Mouse (Mus musculus) spleen, adult 2 months (tissue): ENCODE data around the gene Gm20458. TPM values are rescaled to one million over a fixed set of nuclear protein-coding genes. Genes with fewer than 3 reads are reported as not detected.
A peak's percentile ranks its signal among the peaks of the same experiment; 100 is the strongest.

Experiments
- DNase-seq, 2 experiments: peaks; one replicate each; pipeline versions ENCODE4 v3.0.0 to v3.0.0-alpha.2; 2012 to 2021; ENCODE audit warnings: low spot score in 2 of 2, low read depth in 1 of 2
- H3K27ac ChIP-seq: fragments of 200-500 bp; 2 replicates; pipeline ENCODE4 v1.5.1; 2012; ENCODE audit warnings: low read length, inconsistent platforms; ENCODE audit not compliant: insufficient read depth
- H3K27me3 ChIP-seq: fragments of 200-500 bp; 2 replicates; pipeline ENCODE4 v1.6.1; 2012; ENCODE audit warnings: mild to moderate bottlenecking, moderate library complexity, low read length, inconsistent platforms; ENCODE audit not compliant: control insufficient read depth, insufficient read depth
- H3K36me3 ChIP-seq: fragments of 200-500 bp; 2 replicates; pipeline ENCODE4 v1.6.1; 2012; ENCODE audit warnings: mild to moderate bottlenecking, low read length, inconsistent platforms; ENCODE audit not compliant: control insufficient read depth, insufficient read depth
- H3K4me1 ChIP-seq: fragments of 200-500 bp; 2 replicates; pipeline ENCODE4 v1.6.1; 2011; ENCODE audit warnings: inconsistent platforms; ENCODE audit not compliant: control insufficient read depth, insufficient read depth, insufficient read length
- H3K4me3 ChIP-seq: fragments of 200-500 bp; 2 replicates; pipeline ENCODE4 v1.5.1; 2011; ENCODE audit warnings: mild to moderate bottlenecking, inconsistent platforms; ENCODE audit not compliant: insufficient read depth, insufficient read length; ENCODE audit errors: extremely low read depth
- CTCF ChIP-seq: fragments of 200-500 bp; IDR thresholded peaks from 2 replicates; pipeline ENCODE4 v1.5.1; 2011; ENCODE audit warnings: mild to moderate bottlenecking, inconsistent platforms; ENCODE audit not compliant: insufficient read depth, insufficient read length, insufficient replicate concordance; ENCODE audit errors: extremely low read depth
- POLR2A ChIP-seq: fragments of 200-500 bp; IDR thresholded peaks from 2 replicates; pipeline ENCODE4 v1.6.1; 2011; ENCODE audit warnings: low read depth, low read length, inconsistent platforms
- WGBS: fragments of 180-500 bp; shearing (Covaris S2); methylation state at CpG from one replicate; pipeline ENCODE4 v1.1.7; 2018; 5-methylcytosine and 5-hydroxymethylcytosine counted together
- polyA plus RNA-seq: library from polyadenylated mRNA; depleted of rRNA; stranded (reverse); fragments of >200 nt; gene quantifications from 2 replicates; pipeline ENCODE4 v1.2.3, GENCODE M21; 2012

Gene Gm20458
- polyA plus RNA-seq, 1 experiment = 17.2 TPM

DNA sequence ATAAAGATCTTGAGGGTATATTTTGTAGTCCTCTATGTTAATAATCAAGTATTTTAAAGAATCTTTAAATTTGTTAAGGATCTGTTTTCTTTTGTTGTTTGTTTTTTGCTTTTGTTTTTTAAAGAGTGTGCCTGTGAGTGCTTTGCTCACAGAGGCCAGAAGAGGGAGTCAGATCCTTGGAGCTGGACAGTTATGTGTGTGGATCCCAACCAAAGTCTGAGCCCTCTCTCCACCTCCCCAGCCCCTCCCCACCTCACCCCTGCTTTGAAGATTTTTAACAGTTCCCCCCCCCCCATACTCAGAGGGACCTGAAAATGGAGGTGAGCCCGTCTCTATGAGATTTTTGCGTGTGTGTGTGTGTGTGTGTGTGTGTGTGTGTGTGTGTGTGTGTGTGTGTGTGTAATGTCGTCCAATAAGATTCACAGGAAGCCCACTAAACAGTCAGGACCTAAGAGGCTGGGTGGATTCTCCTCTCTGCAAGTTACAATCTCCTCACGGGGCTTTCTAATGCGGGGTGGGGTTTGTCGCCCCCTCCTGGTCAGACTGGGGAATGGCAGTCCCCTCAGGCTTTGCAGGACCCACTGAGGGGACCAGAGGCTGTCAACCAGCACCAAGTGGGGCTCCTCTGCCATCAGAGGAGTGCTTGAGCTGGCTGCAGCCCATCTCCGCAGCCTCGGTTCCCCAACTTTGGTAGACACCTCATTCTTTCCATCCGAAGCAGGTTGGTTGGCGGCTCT is 56.9 kb downstream of the Gm20458 start:
- Histone ChIP-seq H3K27ac (no peak overlapping the region), H3K36me3 (no peaks in the 10 kb centered on the region), H3K27me3 (no peaks in the 10 kb centered on the region), H3K4me3 (no peak overlapping the region), H3K4me1 (peaks cover 11% of the 10 kb centered on the region; the same call in 1 of the 2 replicates)
- 42% methylated on average over 10 of the region's 10 CpGs for WGBS
- peak; percentile 36 to 63 for DNase-seq
- TF ChIP-seq POLR2A (no peak), CTCF (peak; percentile 91)

DNA sequence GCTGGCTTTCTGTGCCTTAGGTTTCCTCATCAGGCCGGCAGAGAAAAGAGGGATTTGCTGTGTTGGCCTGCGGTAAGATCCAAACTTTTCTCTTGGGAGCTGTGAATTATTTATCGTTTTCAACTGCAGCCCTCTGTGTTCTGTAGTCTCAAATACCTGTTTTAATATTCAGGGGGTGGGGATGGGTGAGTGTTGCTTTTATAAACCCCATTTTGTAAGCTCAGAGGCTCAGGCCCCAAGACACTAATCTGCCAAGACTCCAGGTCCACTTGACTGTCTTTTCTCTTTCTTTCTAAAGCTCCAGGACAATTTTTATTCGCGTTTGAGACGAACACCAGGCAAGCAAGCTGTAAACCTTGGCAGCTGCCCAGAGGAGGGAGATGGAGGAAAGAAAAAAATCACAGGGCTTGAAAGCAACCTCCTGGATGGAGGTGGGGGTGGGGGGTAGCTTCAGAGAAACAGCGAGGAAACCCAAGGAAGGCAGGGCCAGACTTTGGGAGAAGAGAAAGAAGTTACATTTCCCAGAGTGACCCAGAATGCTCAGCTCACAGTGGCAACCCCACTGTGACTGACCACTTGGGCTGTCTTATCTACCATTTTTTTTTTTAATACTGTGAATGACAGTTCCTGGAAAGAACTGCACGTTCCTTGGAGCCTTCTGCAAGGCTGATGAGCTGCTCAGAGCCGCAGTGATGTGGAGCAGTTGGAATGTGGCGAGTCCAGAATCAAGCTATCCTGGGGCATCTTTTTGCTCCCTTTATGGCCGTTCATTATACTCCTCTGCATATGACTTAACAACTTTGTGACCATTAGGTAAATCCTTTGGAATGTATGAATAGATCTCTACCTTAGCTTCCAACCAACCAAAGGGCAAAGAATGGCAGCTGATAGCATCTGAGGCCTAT is 57.8 kb downstream of the Gm20458 start:
- DNase-seq = no peak
- H3K27ac ChIP-seq = no peak overlapping the region
- H3K4me1 ChIP-seq = peaks cover 11% of the 10 kb centered on the region; the same call in 1 of the 2 replicates
- H3K36me3 ChIP-seq = no peaks in the 10 kb centered on the region
- WGBS = 79% methylated on average over 11 of the region's 11 CpGs
- no peaks in the 10 kb centered on the region for H3K27me3 ChIP-seq
- TF ChIP-seq POLR2A (no peak), CTCF (no peak)
- no peak overlapping the region for H3K4me3 ChIP-seq

- TF ChIP-seq POLR2A = no peak
- no peak for TF ChIP-seq CTCF
- no peak overlapping the region for H3K4me3 ChIP-seq
- 70% methylated on average over 6 of the region's 6 CpGs for WGBS
- H3K36me3 ChIP-seq = no peaks in the 10 kb centered on the region
- peaks cover 11% of the 10 kb centered on the region; the same call in 1 of the 2 replicates for H3K4me1 ChIP-seq
- no peak overlapping the region for H3K27ac ChIP-seq
- no peaks in the 10 kb centered on the region for H3K27me3 ChIP-seq
- DNase-seq = no peak
Observed at GRCm38 (mm10) chr2:164519171-164519526, 58.4 kb downstream of the Gm20458 start.

DNA sequence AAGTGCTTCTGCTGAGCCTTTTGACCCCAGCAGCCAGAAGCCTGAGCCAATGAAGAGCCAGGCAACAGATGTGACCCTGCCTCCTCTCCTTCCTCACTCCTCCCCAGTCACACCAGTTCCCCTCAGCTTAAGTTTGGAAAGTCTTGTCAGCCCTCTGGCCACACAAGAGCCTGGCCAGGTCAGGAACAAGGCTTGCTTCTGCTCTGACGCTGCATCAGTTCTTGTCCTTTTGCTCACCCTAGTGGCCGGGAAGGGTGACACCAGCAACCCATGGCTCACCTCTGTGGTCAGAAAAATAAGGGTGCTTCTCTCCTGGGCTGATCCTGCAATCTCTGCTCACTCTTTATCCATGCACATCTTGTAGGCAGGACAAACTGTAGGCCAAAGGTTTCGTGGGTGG is 60.0 kb downstream of the Gm20458 start:
- Histone ChIP-seq H3K27ac (no peak overlapping the region), H3K4me1 (peaks cover 11% of the 10 kb centered on the region; the same call in 1 of the 2 replicates), H3K27me3 (no peaks in the 10 kb centered on the region), H3K4me3 (no peak overlapping the region), H3K36me3 (no peaks in the 10 kb centered on the region)
- TF ChIP-seq POLR2A (no peak), CTCF (peak; percentile 57; the same call in 1 of the 2 replicates)
- 7% methylated on average over 3 of the region's 3 CpGs for WGBS
- peak; percentile 47 to 63 for DNase-seq

GRCm38 (mm10) chr2:164521841-164522240 is 61.1 kb downstream of the Gm20458 start:
- Histone ChIP-seq H3K4me1 (peaks cover 11% of the 10 kb centered on the region; the same call in 1 of the 2 replicates), H3K27ac (peak overlapping the region; percentile 82), H3K27me3 (no peaks in the 10 kb centered on the region), H3K36me3 (no peaks in the 10 kb centered on the region), H3K4me3 (no peak overlapping the region)
- TF ChIP-seq POLR2A (no peak), CTCF (no peak)
- DNase-seq = peak; percentile 71 to 91
- WGBS = 5% methylated on average over 11 of the region's 11 CpGs

DNA sequence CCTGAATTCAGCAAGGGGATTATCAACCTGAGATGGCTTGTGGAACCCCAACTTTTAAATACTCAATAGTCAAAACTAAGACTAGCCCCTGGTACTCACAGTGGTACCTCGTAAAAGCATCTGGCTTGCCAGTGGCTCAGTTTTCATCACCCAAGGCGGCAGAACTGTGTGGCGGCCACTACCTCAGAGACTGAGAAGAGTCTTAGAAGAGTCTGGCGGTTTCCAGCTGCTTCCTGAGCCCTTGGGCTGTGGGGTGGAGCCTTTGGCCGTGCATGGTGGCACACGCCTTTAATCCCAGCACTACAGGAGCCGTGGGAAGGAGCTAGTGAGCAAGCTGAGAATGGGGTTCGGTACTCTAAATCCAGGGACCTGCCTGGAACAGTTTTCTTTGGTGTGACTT is 61.5 kb downstream of the Gm20458 start:
- Histone ChIP-seq H3K27ac (peak overlapping the region; percentile 82), H3K4me3 (no peak overlapping the region), H3K4me1 (peaks cover 11% of the 10 kb centered on the region; the same call in 1 of the 2 replicates), H3K27me3 (no peaks in the 10 kb centered on the region), H3K36me3 (no peaks in the 10 kb centered on the region)
- WGBS = 8% methylated on average over 8 of the region's 8 CpGs
- no peak for DNase-seq
- no peak for TF ChIP-seq CTCF
- no peak for TF ChIP-seq POLR2A
